Mouse (Mus musculus) left cerebral cortex, postnatal 4 days (tissue): ENCODE measurements around the gene Pgam2. TPM values are rescaled to one million over a fixed set of nuclear protein-coding genes. Genes with fewer than 3 reads are reported as not detected.
A peak's percentile ranks its signal among the peaks of the same experiment; 100 is the strongest.

ENCODE experiments used
- DNase-seq: peaks from one replicate; pipeline ENCODE4 v3.0.0-alpha.2; 2022
- intact Hi-C: fragments of 180-260 bp; cut with DNase I; formaldehyde crosslinking; loops from one replicate; pipeline ENCODE4 v1.15.1; 2025
- total RNA-seq, 2 experiments: library from RNA; stranded (reverse); gene quantifications; 2 replicates each; pipeline ENCODE4 v1.2.3; 2021

Gene Pgam2
- total RNA-seq, 2 experiments from 2014 or later: 1.6 TPM

DNA sequence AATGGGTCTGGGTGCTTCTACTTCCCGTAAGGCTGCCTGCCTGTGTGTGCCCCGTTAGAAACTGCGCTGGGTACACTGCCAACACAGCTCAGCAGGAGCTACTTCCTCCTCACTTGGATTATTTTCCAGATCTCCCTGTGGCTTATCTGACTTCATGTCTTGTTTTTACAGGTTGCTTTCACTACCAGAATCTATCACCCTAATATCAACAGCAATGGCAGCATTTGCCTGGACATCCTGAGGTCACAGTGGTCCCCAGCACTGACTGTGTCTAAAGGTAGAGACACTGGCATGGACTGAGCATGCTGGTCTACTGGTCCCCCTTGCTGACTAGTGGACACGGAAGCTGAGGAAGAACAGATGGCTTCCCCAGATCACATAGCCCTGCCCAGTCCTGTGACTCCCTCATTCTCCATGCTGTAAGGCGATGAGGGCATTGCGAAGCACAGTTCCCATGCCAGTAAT, 23.5 kb downstream of the Pgam2 start:
- DNase-seq: no peak
- intact Hi-C loops: no loop called here

DNA sequence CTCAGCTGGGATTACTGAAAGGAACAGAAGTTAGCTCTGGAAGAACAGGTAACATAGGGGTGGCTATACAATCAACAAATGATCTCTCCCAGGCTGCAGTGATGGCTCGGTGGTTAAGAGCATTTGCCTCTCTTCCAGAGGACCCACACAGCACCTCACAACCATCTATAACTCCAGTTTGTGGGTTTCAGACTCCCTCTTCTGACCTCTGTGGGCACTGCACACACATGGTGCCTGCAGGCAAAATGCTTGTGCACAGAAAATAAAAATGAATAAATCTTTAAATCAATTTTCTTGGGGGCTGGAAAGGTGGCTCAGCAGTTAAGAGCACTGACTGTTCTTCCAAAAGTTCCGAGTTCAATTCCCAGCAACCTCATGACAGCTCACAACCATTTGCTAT, 25.1 kb downstream of the Pgam2 start:
- intact Hi-C loops: no loop called here
- no peak for DNase-seq

DNA sequence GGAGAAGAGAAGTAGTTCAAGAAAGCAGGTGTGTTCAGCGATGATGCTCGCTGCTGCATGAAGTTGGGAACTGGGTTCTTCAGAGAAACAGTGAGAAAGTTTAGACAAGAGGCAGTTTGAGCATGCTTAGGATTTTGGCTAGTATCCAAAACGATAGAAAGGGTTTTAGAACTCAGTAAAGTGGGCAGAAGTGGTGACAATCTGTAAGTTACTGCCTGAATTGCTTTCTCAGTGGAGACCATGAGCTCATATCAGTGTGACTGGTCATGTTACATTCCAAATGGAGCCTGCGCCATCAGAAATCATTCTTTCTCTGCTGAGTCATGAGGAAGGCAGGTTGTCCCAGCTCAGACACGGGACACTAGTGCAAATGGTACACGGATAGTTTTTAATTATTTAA, 37.5 kb downstream of the Pgam2 start:
- intact Hi-C loops: no loop called here

DNA sequence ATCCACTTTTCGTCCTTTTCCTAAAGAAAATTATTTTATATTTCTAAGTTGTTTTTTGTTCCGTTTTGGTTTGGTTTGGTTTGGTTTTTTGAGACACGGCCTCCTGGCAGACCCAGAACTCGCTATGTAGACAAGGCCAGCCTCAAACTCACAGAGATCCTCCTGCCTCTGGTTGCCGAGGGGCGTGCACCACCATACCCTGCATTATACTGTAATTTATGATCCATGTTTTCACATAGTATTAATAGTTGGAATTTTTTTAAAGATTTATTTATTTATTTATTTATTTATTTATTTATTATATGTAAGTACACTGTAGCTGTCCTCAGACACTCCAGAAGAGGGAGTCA, 40.9 kb downstream of the Pgam2 start:
- DNase-seq: no peak
- intact Hi-C loops: no loop called here

More for the DNA sequence above, 37.5 kb downstream of the Pgam2 start:
- DNase-seq: no peak

DNA sequence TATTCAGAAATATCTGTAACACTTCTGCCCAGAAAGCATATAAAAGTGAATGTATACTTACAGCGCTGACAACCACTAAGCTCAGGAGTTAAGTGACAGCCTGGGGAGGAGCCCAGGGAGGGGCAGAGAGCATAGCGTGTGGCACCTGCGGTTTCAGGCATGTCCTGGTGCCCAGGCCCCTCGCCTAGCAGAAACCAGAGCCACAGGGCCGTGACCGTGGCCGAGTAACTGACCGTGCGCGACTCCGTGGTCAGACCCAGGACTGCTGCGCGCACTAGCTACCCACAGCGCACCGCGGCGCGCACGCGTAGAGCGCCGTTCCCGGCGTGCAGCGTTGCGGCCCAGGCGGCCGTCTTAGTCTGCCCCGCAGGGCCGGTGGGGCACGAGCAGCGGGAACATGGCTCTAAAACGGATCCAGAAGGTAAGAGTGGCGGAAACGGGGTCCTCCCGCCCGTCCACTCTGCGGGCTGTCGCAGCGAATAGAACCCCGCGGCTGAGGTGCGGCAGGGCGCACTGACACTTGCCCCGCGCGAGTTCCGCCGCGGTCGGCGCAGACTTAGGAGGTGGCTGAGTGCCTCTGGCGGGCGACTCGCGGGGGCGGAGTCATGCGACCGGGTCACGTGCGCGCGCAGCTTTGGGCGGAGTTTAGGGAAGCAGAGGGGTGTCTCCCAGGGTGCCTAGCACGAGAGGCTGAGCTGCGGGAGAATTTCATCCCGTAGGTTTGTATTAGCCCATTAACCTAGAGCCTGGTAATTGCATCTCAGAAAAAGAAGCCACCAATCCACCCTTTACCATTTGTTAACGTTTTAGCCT, 41.5 kb downstream of the Pgam2 start, which contains the start of gene Urgcp:
Gene Urgcp, minus strand, starts transcription at position 557 of the 813 bp plus-strand sequence.
- peak; percentile 94 for DNase-seq
- intact Hi-C loops: no loop called here

DNA sequence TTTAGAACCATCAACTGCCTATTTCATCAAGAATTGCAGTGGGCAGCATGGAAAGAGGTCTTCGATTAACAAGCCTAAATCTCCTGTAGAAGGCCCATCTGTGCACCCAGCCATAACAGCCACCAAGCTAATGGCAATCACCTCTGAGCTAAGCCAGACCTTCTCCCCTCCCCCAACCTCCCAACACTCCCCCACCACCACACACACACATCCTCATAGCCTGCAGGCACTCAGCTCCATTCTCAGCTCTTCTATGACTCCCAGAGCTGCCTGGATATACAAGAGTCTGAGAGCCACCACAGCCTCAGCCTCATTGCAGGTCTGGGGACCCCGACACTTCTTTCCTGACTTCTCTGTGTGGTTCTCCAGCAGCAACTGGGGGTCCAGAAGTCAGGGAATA, 49.8 kb downstream of the Pgam2 start:
- intact Hi-C loops: no loop called here

More for the DNA sequence above, 49.8 kb downstream of the Pgam2 start:
- no peak for DNase-seq

Other genes with a start within 250 kb of the Pgam2 start
- not detected for gene Ankrd36, start 234.0 kb downstream of the Pgam2 start, total RNA-seq
- gene Mrps24, start 88.1 kb downstream of the Pgam2 start, total RNA-seq: 10 to 100 TPM; 90.3 to 93.2 TPM
- 10 to 100 TPM; 41.5 to 52.4 TPM for gene Urgcp, start 41.4 kb downstream of the Pgam2 start, total RNA-seq
- 10 to 100 TPM; 89.8 to 92.4 TPM for gene Dbnl, start 15.2 kb downstream of the Pgam2 start, total RNA-seq
- gene Polm, start 34.3 kb upstream of the Pgam2 start, total RNA-seq: 10 to 100 TPM; 16.1 to 16.5 TPM
- gene Aebp1, start 58.2 kb upstream of the Pgam2 start, total RNA-seq: 10 to 100 TPM; 20.4 to 24.8 TPM
- 10 to 100 TPM; 26.6 to 37.5 TPM for gene Pold2, start 74.6 kb upstream of the Pgam2 start, total RNA-seq
- not detected for gene Myl7, start 95.0 kb upstream of the Pgam2 start, total RNA-seq
- 1 to 10 TPM; 3.9 to 4.0 TPM for gene Gck, start 146.3 kb upstream of the Pgam2 start, total RNA-seq
- gene Ykt6, start 152.0 kb upstream of the Pgam2 start, total RNA-seq: 100 to 1,000 TPM; 202 to 213 TPM